Mouse (Mus musculus) megakaryocyte progenitor cell, adult 5-6 weeks (primary cell): ENCODE results near the gene Ank3. TPM values are rescaled to one million over a fixed set of nuclear protein-coding genes. Genes with fewer than 3 reads are reported as not detected.
A peak's percentile ranks its signal among the peaks of the same experiment; 100 is the strongest.

ENCODE experiments used
- ATAC-seq: replicated peaks from 2 replicates; pipeline ENCODE4 v1.8.0; 2016; ENCODE audit warnings: mild to moderate bottlenecking, moderate TSS enrichment, inconsistent platforms; ENCODE audit not compliant: poor library complexity
- total RNA-seq, 2 experiments: library from RNA; stranded (forward) in 1 of 2; stranded (reverse) in 1 of 2; fragments of 157-497, 149-512 nt in 1 of 2; fragments of 200-1000 nt in 1 of 2; gene quantifications; 2 replicates each; pipeline versions ENCODE4 v1.2.3 to v1.2.4; 2015 to 2017

Ank3 gene
- total RNA-seq, 2 experiments from 2014 or later = 0.25 TPM; not detected in 1

- ATAC-seq = no peak
Measured at GRCm38 (mm10) chr10:69399814-69400385, 1.3 kb downstream of the Ank3 start.

DNA sequence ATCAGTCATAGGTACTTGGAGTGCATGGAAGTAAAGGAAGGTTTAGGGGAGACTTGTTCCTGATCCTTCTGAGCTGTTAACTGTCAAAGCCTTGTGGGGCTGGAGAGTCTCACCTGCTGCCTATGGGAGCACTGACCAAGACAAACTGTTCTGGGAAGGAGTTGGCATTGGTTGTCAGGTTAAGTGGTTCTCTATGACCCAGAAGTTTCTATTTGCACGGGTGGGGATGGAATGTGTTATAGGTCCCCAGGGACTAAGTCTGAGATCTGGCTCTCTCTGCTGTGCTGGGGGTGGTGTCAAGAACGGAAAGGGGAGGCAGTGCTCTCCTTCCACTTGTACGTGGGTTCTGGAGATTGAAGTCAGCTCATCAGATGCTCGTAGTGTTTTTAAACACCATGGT lies 6.9 kb downstream of the Ank3 start:
- no peak for ATAC-seq

DNA sequence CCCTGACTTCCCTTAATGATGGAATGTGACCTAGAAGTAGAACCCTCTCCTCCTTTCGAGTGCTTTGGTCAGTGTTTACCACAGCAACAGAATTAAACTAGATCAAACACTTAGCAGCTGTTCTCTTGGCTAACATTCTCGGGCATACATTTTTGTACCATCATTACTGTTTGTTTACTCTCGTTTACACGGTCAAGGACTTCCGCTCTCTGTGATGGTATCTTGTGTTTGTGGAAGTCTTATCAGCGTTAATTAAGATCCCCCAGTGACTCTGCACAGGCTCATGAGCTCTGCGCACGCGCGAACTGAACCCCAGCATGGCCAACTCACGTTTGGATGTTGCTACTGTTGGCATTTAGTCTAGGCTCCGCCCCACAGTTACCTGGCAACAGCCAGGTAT lies 16.3 kb downstream of the Ank3 start:
- no peak for ATAC-seq

GRCm38 (mm10) chr10:69418716-69419115 lies 20.1 kb downstream of the Ank3 start:
- no peak for ATAC-seq

- no peak for ATAC-seq
Measured at GRCm38 (mm10) chr10:69420306-69420705, 21.7 kb downstream of the Ank3 start.

GRCm38 (mm10) chr10:69424051-69424450 lies 25.5 kb downstream of the Ank3 start:
- no peak for ATAC-seq

DNA sequence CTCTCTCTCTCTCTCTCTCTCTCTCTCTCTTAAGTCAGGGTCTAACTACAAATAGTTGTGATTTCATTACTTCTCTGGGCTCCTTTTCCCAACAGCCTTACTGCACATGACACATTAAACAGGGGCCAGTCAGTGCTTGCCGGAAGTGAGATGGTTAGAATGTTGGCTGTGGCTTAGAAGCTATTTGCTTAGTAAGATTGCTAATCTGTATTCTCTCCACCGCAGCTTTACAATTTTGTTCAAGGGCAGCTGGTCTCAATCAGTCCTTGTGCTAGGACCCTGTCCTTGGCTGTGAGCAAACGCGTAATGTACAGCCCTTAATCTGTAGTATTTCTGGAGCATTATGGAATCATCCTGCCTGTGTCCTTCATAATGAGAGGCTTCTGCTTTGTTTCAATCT lies 31.6 kb downstream of the Ank3 start:
- no peak for ATAC-seq

- no peak for ATAC-seq
Measured at GRCm38 (mm10) chr10:69431101-69431500, 32.5 kb downstream of the Ank3 start.

- ATAC-seq = no peak
Measured at GRCm38 (mm10) chr10:69435213-69435612, 36.6 kb downstream of the Ank3 start.

- ATAC-seq = no peak
Measured at GRCm38 (mm10) chr10:69439449-69439848, 40.9 kb downstream of the Ank3 start.

- ATAC-seq = no peak
Measured at GRCm38 (mm10) chr10:69444546-69444945, 46.0 kb downstream of the Ank3 start.

- ATAC-seq = no peak
Measured at GRCm38 (mm10) chr10:69445951-69446350, 47.4 kb downstream of the Ank3 start.

DNA sequence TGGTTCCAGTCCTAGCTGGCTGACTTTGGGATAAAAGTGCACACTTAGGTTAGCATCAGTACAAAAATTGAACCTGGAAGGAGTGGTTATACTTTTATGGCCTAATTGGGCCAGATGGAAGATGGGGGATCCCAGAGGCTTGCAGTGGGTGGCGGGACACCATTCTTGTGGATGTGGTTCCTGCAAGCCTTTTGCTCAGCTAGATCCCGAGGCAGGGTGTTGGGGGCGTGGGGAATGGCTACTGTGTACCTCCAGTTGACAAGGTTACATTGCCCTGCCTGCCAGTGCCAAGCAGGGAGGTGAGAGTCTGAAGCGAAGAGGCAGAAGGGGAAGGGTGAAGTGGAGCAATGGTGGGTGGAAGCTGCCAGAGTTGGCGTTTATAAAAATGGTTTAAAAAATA lies 48.0 kb downstream of the Ank3 start:
- no peak for ATAC-seq

GRCm38 (mm10) chr10:69447308-69447707 lies 48.7 kb downstream of the Ank3 start:
- no peak for ATAC-seq

- no peak for ATAC-seq
Measured at GRCm38 (mm10) chr10:69448174-69448573, 49.6 kb downstream of the Ank3 start.

GRCm38 (mm10) chr10:69451006-69451405 lies 52.4 kb downstream of the Ank3 start:
- no peak for ATAC-seq

DNA sequence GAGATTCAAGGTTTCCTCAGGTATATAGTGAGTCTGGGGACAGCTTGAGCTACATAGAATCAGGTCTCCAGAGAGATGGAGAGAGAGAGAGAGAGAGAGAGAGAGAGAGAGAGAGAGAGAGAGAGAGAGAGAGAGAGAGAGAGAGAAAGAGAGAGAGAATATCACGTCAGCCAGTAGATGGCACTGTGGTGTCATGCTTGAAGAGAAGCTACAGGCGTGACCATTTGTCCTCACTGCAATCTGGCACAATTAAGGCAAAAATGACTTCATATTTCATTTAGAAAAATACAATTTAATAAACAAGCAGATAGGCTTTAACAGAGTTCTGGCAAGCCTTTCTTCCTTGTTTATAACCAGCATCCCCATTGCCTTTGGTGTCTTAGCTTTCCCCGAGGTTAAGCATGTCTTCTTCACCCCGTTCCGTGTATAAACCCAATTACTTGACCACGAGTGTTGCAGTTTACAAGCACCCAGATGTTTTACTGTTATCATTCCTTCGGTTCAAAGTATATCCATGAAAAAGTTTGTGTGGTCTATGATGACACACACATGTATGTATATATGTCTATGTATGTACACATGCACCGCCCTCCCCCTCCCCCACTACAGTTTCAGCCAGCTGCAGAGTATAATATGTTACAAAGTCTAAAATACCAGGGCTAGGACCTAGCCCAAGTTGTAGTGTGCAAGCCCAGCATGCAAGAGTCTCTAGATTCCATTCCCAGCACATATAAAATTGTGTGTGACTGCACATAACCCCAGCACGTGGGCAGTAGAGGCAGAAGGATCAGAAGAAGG lies 53.8 kb downstream of the Ank3 start:
- ATAC-seq = peak; percentile 63; the same call in 1 of the 2 replicates

- no peak for ATAC-seq
Measured at GRCm38 (mm10) chr10:69453531-69453930, 55.0 kb downstream of the Ank3 start.

DNA sequence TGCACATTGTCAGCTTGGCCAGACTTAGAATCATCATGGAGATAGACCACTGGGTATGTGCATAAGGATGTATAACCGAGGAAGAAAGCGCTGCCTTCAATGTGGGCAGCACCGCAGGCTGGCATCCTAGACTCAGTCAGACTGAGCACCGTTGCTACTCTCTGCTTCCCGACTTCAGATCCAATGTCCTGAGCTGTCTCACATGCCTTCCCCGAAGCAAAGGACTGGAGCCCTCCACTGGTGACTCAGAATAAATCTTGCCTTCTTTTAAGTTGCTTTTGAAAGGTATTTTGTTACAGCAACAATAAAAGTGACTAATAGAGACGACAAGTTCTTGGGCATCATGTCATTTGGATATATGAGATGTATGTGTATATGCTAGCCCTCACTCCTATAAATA lies 55.9 kb downstream of the Ank3 start:
- ATAC-seq = no peak

DNA sequence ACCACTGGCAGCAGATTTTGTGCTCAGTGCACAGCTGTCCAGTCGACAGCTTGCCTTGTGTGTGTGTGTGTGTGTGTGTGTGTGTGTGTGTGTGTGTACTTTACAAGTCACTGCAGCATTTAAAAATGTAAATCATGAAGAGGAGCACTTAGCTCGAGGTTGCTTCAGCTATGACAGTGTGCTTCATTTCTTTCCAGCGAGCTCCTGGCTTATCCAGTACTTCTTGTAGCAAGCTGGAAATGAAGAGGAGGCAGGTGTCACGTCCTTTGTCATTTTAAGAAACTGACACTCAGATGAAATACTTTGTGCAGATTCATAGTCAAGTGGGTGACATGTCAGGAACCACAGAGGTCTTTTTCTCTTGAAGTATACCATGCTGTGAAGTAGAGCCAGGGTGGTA lies 66.3 kb downstream of the Ank3 start:
- ATAC-seq = no peak

- ATAC-seq = no peak
Measured at GRCm38 (mm10) chr10:69465558-69466200, 67.1 kb downstream of the Ank3 start.

DNA sequence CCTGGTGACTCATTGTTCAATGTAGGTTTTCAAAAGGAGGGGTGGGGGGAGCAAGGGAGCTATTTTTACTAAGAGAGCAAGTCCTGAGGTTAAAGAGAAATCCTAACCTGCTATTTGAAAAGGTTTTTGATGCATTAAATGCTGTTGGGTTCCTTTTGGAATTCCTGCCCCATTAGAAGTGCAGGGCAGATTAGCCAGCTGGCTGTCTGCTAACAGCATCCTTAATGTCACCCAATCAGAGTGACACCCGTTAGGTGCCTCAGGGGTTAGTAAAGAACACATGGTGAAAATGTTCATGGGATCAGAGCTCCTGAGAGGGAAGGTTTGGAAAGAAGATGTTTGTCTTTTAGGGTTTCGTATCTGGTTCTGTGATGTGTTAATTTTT lies 67.6 kb downstream of the Ank3 start:
- no peak for ATAC-seq
